Mouse (Mus musculus) right cerebral cortex, postnatal 25 days (tissue): ENCODE data around the gene Naga.

ENCODE experiments used
- DNase-seq: peaks from one replicate; pipeline ENCODE4 v3.0.0; 2022

The Naga gene

DNA sequence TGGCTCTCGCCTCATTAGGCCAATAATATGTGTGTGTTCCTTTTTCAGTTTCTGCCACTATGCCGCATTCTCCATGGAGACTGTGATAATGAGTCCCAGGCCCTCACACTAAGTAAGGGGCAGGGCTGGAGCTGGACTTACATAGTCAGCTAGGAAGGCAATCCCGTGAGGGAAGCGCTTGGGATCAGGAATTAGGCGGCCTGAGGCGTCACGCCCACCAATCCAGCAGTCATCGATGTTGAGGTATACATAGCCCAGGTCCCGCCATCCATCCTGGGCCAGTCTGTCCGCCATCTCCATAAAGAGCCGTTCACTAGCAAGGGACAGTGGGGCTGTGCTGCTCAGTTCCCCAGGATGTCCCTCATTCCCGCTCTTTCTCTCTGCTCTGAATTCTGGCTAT lies 2.1 kb downstream of the Naga start:
- no peak for DNase-seq

DNA sequence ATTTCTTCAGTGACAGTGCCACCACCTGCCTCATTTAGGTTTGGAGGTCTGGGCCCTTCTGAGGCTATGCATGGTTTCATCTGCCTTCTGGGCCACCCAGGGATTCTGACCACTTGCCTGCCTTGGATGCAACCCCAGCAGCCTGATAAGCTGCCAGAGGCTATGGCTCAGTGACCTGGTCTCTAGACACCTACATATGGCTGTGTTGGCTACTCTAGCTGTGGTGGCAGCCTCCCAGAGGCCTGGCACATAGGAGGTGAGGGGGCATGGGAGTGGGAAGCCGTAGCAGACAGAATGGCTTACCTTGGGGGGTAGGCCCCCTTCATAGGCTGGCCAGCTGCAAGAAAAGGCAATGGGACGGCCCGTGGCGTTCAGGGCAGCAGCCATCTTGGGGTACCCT lies 3.5 kb downstream of the Naga start:
- no peak for DNase-seq

DNA sequence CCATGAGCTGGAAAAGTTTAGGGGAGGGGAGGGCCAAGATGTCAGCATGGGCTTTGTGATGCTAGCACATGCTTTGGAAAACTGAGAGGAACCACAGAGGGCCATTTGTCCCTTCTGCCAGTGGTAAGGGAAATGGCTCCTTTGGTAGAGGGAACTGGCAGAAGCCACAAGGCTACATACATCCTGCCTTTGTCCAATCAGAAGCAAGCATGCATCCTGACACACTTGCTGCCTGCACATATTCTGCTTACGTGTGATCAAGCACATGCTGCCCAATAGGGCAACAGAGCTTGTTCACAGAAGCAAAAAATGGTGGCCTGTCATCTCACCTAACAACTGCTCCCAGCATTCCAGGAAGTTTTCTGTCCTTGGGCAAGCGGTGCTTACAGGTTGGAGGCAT lies 13.3 kb downstream of the Naga start:
- DNase-seq = no peak

DNA sequence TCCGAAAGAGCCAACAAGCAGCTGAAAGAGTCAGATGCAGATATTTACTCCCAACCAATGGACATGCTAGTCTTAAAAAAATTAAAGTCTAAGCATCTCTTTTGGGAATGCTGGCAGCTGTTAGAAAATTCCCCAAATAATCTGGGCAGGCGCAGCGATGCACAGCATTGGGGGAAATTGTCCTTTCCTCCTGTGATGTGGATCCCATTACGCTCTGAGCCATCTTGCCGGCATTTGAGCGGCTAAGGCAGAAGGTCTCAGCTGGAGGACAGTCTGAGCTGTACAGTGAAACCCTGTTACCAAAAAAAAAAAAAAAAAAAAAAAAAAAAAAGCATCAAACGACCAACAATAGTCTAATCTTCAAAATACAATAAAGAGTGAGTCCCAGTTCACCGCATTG lies 16.5 kb downstream of the Naga start:
- DNase-seq = no peak

DNA sequence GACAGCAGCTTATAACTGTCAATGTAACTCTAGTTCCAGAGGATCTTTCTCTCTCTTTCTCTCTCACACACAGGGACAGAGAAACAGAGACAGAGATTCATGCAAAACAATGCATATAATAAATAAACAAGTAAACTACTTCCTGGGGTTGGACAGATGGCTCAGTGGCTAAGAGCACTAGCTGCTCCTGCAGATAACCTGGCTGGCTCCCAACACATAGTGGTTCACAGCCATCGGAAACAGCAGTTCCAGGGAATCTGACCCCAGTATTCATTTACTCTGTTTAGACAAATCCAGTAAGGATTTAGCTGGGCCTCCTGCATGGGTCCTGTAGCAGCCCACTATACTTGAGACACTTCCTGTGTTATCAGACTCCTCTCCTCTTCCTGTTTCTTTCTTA lies 19.1 kb downstream of the Naga start:
- DNase-seq = no peak

DNA sequence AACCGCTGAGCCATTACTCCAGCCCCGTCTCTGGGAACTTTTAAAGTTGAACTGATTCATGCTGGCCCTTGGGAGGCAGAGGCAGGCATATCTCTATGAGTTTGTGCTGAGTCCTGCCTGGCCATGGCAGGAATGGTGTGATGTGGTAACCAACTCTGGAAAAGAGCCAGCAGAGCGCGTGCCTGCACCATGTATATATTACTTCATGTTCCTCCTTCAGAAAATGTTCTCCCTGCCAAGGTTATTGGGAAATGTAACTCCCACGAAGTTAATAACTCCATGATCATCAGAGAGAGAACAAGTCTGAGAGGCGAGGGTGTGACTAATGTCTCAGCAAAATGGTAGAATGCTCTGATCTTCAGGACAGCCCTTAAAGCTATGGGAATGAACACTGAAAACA lies 20.9 kb downstream of the Naga start:
- DNase-seq = no peak

DNA sequence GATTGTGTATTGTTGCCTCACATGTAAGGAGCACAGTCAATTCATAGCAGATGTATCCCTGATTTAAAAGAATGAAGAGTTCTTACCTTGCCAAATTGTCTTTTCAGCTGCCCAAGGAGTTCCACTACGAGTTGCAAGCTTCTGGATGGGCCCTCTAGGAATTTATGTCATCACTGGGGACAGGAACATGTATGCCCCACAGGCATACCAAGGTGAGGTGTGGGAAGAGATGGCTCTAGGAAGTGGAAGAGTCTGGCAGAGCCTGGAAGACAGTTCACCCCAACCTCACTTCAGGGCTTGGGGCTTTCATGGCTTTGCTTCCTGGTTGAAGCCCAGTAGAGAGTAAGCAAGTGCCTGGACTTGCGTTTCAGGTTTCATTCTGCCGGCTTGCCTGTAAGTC lies 30.3 kb downstream of the Naga start:
- DNase-seq = no peak

DNA sequence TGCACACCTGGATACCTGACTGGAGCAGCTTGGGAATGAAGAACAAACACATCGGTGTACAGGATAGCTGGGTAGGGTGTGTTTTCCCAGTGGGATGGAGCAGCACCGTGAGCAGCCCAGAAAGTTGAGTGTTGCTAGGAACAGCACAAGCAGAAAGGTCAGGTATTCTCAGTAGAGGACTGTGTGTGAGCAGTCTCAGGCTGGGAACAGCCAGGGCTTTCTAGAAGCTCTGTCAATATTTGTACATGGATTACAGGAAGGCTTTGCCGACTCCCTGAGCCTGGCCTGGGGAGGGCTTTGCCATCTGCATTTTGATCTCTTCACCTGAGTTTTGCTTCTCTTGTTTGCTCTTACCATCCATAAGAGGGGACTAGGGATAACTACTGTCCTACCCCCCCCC lies 31.6 kb downstream of the Naga start:
- no peak for DNase-seq

DNA sequence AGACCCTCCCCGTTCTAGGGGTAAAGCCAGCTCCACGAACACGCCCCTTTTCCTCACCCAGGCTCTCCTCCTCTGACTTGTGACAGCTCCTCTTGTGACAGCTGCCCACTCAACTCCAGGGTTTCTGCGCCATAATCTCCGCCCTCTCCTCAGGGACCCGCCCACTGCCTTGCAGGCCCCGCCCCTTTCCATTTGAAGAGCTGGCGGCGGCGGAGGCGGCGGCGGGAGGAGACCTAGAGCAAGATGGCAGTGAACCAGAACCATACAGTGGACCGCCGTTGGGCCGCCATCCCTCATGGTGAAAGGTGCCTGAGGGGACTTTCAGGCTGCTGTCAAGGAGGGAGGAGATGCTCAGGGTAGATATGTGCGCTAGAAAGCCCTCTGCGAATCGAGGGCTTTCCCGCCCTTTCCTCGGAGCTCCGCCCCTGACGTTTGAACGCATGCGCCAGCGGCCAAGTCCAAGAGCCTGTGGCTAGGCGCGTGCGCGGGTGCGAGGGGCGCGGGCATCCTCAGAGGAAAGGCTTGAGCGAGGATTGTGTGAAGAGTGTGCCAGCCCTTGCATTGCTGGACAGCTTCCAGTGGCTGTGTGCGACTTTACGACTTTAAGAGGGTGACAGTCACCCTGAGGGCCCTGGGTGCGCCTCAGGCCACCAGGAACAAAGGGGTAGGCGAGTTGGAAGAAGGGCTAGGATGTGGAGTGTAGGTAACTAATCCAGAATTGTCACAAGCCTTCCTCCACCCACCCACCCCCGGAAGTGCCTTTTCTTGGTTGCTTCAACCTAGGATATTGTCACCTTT lies 39.8 kb downstream of the Naga start, which contains the start of gene Wbp2nl:
TSS of gene Wbp2nl (plus strand) at position 191 of the 798 bp plus-strand sequence.
- no peak for DNase-seq

DNA sequence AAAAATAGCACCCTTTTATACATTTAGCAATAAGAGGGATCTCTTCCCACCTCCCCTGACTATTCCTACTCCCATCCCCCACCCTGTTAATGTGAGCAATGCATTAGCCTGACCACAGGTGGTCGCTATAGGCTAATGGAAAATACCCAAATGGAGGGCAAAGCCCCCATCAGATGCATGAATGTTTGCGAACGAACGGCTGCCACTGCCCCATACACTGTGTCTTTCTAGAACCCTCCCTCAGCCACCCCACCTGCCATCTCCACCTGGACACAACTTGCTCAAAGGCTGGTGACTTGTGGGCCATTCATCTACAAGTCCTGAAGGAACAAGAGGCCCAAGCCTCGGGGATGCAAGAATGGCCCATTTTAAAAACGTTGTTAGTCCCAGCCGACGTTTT lies 44.7 kb downstream of the Naga start:
- DNase-seq = no peak

DNA sequence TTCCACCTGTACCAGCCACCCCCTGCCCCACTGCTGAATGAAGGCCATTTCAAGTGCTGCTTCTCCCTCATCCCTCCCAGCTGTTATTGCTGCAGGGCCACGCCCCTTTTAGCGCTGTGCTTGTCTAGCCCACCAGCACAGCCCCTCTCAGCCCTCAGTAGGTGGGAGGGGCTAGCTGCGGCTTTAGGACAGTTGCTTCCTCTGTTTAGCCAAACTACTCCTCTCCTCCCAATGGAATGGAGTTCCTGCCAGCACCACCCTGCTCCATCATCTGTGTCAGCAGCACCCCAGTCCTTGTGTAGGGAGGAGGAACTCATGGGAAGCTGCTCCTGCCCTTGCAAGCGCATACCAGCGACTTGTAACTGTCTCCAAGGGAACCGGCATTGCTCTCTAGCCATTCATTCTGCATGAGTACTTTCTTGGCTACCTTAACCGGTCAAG lies 45.4 kb downstream of the Naga start:
- no peak for DNase-seq

DNA sequence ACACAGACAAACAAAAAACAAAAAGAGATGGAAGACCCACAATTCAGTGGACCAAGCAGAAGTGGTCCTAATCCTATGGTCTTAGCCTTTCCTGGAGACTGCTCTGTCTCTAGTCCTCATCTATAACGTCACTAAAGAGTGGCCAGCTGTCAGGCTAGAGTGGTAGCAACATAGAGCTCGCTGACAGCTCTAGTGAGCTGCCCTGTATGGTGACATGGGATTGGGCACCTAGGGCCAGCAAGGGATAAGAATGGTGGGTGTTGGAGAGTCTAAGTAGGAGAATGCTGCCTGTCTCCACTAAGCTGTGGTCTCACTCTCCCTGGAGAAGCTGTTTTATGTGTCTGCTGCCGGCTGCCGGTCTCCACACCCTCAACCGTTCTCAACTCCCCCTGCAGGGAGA lies 45.9 kb downstream of the Naga start:
- DNase-seq = no peak

DNA sequence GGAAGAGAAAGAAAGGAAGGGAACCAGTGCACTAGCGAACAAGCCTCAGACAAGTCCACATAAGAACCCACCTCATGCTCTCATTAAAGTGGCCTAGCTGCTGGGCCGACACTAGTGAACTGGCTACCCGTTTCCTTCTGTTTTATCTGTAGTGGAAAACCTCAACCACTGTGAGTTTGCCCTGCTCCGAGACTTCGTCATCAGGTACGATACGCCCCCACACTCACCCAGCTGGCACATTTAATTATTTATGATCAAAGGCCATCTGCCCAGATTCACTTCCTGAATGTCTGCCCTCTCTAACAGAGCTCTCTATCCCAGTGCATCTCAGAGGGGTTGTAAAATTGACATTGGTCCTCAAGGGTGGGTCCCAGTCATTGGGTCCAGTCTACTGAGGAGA lies 48.5 kb downstream of the Naga start:
- DNase-seq = no peak

DNA sequence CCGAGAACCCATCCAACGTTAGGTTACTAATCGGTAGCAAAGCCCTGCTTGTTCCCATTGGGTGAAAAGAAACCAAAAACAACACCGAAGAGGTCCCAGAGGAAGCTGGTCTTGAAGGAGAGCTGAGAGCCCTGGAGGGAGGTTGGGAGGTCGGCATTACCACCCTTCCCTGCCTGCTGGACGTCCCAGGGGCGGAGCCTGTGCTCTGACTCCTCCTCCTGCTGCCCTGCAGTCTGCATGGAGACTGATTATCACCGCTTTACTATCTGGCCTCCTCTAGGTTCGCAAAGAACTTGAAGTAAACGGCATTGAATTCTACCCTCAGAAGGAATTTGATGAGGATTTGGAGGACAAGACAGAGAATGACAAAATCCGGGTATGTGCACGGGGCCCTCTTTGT lies 52.6 kb downstream of the Naga start:
- no peak for DNase-seq

DNA sequence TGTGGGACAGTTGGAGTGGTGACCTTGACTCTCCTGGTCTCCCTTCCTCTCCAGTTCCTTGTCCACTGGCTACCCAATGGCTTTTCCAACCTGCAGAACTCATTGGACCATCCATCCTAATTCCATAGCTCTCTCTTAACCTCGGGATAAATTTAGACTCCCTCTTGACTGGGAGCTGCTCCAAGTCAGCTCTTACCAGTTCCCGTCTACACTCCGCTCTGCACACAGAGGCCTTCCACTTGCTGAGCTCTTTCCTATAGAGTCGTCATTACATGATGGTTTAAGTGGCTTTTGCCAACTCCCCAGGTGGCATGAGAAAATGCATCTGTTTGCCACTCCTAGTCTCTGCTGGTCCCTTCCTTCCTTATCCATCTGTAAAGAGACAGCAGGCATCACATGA lies 58.1 kb downstream of the Naga start:
- no peak for DNase-seq
